Mouse (Mus musculus) neural tube, embryonic 12.5 days (tissue): ENCODE data around the gene Tmed4. TPM values are rescaled to one million over a fixed set of nuclear protein-coding genes. Genes with fewer than 3 reads are reported as not detected.

Experiments
- polyA plus RNA-seq: library from polyadenylated mRNA; unstranded; fragments of >200 nt; fragmentation: Nextera tagmentation; extraction: Ambion mirVana; gene quantifications from 2 replicates; pipeline ENCODE4 v1.2.1, GENCODE M21; 2016

Gene Tmed4
- polyA plus RNA-seq, 1 experiment from 2014 or later: 145 TPM

Other genes starting within 250 kb of the Tmed4 start
- gene Camk2b, start 208.5 kb downstream of the Tmed4 start, polyA plus RNA-seq: 21.3 and 21.4 TPM in 2 replicates
- 0.34 and 0.79 TPM in 2 replicates for gene A730071L15Rik, start 74.8 kb downstream of the Tmed4 start, polyA plus RNA-seq
- 56.4 and 58.8 TPM in 2 replicates for gene Nudcd3, start 74.5 kb downstream of the Tmed4 start, polyA plus RNA-seq
- not detected in 2 replicates for gene Npc1l1, start 44.7 kb downstream of the Tmed4 start, polyA plus RNA-seq
- gene Ddx56, start 7.1 kb downstream of the Tmed4 start, polyA plus RNA-seq: 85.3 and 86.0 TPM in 2 replicates
- 93.8 and 103 TPM in 2 replicates for gene Ogdh, start 16.8 kb upstream of the Tmed4 start, polyA plus RNA-seq
- 23.9 and 24.1 TPM in 2 replicates for gene Zmiz2, start 114.2 kb upstream of the Tmed4 start, polyA plus RNA-seq
- 4,309 and 4,532 TPM in 2 replicates for gene Ppia, start 140.6 kb upstream of the Tmed4 start, polyA plus RNA-seq
- 580 and 625 TPM in 2 replicates for gene H2afv, start 169.6 kb upstream of the Tmed4 start, polyA plus RNA-seq
- 13.8 and 14.2 TPM in 2 replicates for gene Purb, start 201.0 kb upstream of the Tmed4 start, polyA plus RNA-seq
- gene Myo1g, start 246.1 kb upstream of the Tmed4 start, polyA plus RNA-seq: 0.97 and 1.0 TPM in 2 replicates